Mouse (Mus musculus) neural tube, embryonic 11.5 days (tissue): ENCODE data around the gene Mrpl4. TPM values are rescaled to one million over a fixed set of nuclear protein-coding genes. Genes with fewer than 3 reads are reported as not detected.

Source experiments
- ATAC-seq: fragments of 200-750 bp; cut with Nextera tagmentation; 2 replicates; pipeline ENCODE4 v1.8.0; 2017; ENCODE audit warnings: moderate number of reproducible peaks, mild to moderate bottlenecking, moderate TSS enrichment, moderate library complexity; ENCODE audit not compliant: insufficient read depth, low FRiP score, low TSS enrichment
- DNase-seq: peaks from one replicate; pipeline ENCODE4 v3.0.0-alpha.2; 2015; ENCODE audit warnings: low spot score
- H3K27ac ChIP-seq: fragments of 300-500 bp; sonication (generic); 2 replicates; pipeline ENCODE4 v1.5.1; 2014; ENCODE audit warnings: low read depth, mild to moderate bottlenecking, low read length
- H3K27me3 ChIP-seq: fragments of 300-500 bp; sonication (generic); 2 replicates; pipeline ENCODE4 v1.6.1; 2014; ENCODE audit warnings: mild to moderate bottlenecking, low read length, mixed read lengths; ENCODE audit not compliant: control insufficient read depth, insufficient read depth
- H3K36me3 ChIP-seq: fragments of 300-500 bp; sonication (generic); 2 replicates; pipeline ENCODE4 v1.6.1; 2014; ENCODE audit warnings: mild to moderate bottlenecking, low read length, moderate library complexity, mixed read lengths; ENCODE audit not compliant: control insufficient read depth, insufficient read depth
- H3K4me1 ChIP-seq: fragments of 300-500 bp; sonication (generic); 2 replicates; pipeline ENCODE4 v1.6.1; 2014; ENCODE audit warnings: low read length, mixed read lengths; ENCODE audit not compliant: control insufficient read depth, insufficient read depth
- H3K4me2 ChIP-seq: fragments of 300-500 bp; sonication (generic); 2 replicates; pipeline ENCODE4 v1.6.1; 2014; ENCODE audit warnings: low read depth, mild to moderate bottlenecking, moderate library complexity
- H3K4me3 ChIP-seq: fragments of 300-500 bp; sonication (generic); 2 replicates; pipeline ENCODE4 v1.5.1; 2014; ENCODE audit warnings: low read depth, low read length
- H3K9ac ChIP-seq: fragments of 300-500 bp; sonication (generic); 2 replicates; pipeline ENCODE4 v1.6.1; 2014; ENCODE audit warnings: mild to moderate bottlenecking, low read length
- H3K9me3 ChIP-seq: fragments of 300-500 bp; sonication (generic); 2 replicates; pipeline ENCODE4 v1.6.1; 2016; ENCODE audit warnings: low read length; ENCODE audit not compliant: control insufficient read depth
- WGBS: fragments of 180-500 bp; shearing (Covaris S2); extraction: QIAGEN DNeasy Blood & Tissue Kit; methylation state at CpG from one replicate; pipeline ENCODE4 v1.1.7; 2014; 5-methylcytosine and 5-hydroxymethylcytosine counted together
- polyA plus RNA-seq: library from polyadenylated mRNA; unstranded; fragments of >200 nt; fragmentation: Nextera tagmentation; extraction: Ambion mirVana; gene quantifications from 2 replicates; pipeline ENCODE4 v1.2.1, GENCODE M21; 2014

Mrpl4 gene
- polyA plus RNA-seq, 1 experiment from 2014 or later, result 135 TPM

DNA sequence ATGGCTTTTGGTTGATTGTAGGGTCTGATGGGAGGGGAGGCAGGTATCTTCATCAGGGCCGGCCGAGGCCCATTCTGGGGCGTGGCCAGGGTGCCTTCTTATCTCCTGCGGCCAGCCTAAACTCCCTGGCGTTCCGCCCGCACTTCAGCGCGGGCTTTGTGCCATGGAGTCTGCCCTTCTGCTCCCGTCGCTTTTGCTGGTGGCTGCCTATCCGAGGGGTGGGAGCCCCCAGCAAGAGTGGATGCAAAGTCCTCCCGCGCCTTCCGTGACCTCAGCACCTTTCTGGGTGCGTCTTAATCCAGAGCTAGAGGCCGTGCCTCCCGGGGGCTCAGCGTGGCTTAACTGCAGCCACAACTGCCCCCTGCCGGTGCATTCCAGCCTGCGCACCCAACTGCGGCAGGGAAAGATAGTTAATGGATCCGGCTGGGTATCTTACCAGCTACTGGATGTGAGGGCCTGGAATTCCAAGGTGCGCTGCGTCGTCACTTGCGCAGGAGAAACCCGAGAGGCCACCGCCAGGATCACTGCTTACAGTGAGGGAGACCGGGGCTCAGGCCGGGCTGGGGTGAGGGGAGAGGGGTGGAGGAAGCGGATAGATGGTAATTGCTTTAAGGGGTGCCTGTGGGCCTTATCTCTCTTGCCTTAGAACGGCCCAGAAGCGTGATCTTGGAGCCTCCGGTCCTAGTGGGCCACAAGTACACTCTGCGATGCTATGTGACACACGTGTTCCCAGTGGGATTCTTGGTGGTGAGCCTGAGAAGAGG is 26.9 kb downstream of the Mrpl4 start, which contains the start of gene Icam4:
Gene Icam4, plus strand, starts transcription at position 83 of the 764 bp plus-strand sequence.
- WGBS, result 2% methylated on average over 37 of the region's 37 CpGs
- Histone ChIP-seq H3K9ac (peak within 1 kb of the TSS; percentile 47), H3K36me3 (no peaks in the 10 kb centered on the region), H3K27me3 (peaks cover 56% of the 10 kb centered on the region), H3K4me3 (peak within 1 kb of the TSS; percentile 42), H3K27ac (no peak within 1 kb of the TSS), H3K4me2 (peak within 1 kb of the TSS; percentile 83), H3K4me1 (peaks cover 21% of the 10 kb centered on the region), H3K9me3 (no peaks in the 10 kb centered on the region)
- ATAC-seq (no peak), DNase-seq (peak; percentile 85)

DNA sequence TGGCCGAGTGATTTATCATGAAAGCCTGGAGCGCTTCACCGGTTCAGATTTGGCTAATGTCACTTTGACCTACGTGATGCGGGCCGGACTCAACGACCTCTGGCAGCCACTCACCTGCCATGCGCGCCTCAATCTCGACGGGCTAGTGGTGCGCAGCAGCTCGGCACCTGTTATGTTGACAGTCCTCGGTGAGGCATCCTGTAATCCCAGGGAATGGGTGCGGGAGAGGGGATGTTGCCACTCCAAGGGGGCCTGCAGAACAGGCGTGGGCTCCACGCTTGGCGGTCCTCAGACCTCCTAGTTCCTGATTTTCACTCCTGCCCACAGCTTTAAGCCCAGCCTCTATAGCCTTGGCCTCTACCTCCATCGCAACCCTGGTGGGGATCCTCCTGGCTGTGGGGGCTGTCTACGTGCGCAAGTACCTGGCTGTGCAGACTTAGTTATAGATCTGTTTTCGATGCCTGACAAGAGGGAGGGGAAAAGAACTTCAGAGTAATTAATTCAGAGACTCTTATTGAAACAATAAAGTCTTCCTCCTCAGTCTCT is 27.6 kb downstream of the Mrpl4 start:
- DNase-seq, result no peak
- no peaks in the 10 kb centered on the region for H3K9me3 ChIP-seq
- no peak overlapping the region for H3K27ac ChIP-seq
- WGBS, result 20% methylated on average over 22 of the region's 22 CpGs
- H3K36me3 ChIP-seq, result no peaks in the 10 kb centered on the region
- H3K4me3 ChIP-seq, result peak overlapping the region; percentile 42; the same call in 1 of the 2 replicates
- no peak overlapping the region for H3K9ac ChIP-seq
- ATAC-seq, result no peak
- H3K4me1 ChIP-seq, result peaks cover 21% of the 10 kb centered on the region
- peaks cover 63% of the 10 kb centered on the region for H3K27me3 ChIP-seq
- peak overlapping the region; percentile 83 for H3K4me2 ChIP-seq

DNA sequence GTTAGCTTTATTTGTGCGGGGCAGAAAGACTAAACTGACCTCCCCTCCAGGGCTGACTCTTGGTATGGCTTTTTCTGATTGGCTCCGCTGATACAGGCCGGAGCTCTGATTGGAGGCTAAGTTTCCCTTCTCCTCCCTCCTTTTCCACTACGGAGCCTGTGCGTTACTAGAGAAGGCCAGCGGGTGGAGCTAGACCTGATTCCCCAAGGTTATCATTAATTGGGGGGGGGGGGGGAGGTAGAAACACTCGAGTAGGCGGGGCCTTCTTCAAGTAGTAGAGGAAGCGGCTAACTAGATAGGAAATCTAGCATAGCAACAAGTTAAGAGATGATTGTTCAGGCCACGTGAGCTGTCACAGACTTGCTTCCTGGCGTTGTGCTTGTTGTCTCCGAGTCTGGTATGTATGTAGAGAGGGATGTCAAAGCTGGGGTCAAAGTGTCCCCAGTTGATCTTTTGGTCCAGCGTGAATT is 28.3 kb downstream of the Mrpl4 start:
- no peaks in the 10 kb centered on the region for H3K9me3 ChIP-seq
- no peaks in the 10 kb centered on the region for H3K36me3 ChIP-seq
- H3K27me3 ChIP-seq, result peaks cover 70% of the 10 kb centered on the region
- under 1% methylated on average over 13 of the region's 13 CpGs for WGBS
- H3K4me2 ChIP-seq, result peak overlapping the region; percentile 83
- no peak overlapping the region for H3K27ac ChIP-seq
- DNase-seq, result peak; percentile 81
- H3K4me3 ChIP-seq, result peak overlapping the region; percentile 42
- no peak overlapping the region for H3K9ac ChIP-seq
- peak; percentile 62 for ATAC-seq
- H3K4me1 ChIP-seq, result peaks cover 21% of the 10 kb centered on the region

DNA sequence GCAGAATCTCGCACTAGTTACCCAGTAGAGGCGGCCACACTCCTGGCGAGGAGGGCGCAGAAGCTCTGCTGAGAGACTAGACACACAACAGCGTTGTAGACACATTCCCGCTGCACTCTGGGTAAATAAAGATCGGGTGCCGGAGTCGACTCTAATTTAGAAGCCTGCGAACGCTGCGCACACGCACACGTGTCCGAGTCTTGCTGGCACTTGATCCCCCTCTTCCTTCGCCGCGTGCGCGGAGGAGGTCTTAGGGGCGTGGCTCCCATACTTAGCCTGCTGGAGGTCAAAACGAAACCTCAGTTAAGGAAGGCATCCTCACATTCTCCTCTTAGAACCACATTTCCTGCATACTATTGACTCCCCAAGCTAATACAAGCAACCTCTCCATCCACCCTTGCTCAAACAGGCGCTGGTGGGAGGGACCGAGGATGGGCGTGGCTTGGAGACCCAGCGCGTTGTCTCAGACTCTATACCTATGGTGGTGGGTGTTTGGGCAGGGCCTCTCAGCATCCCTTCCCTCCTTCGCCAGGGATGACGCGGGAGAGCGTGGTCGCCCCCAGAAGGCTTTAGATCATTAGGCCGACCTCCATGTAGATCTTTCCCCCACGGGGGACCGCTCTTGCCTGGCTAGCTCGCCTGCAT is 28.8 kb downstream of the Mrpl4 start:
- Histone ChIP-seq H3K36me3 (no peaks in the 10 kb centered on the region), H3K9ac (no peak overlapping the region), H3K4me3 (peak overlapping the region; percentile 42), H3K27me3 (peaks cover 75% of the 10 kb centered on the region), H3K9me3 (no peaks in the 10 kb centered on the region), H3K4me1 (peaks cover 21% of the 10 kb centered on the region), H3K4me2 (peak overlapping the region; percentile 83), H3K27ac (no peak overlapping the region)
- DNase-seq (peak; percentile 60), ATAC-seq (peak; percentile 40; the same call in 1 of the 2 replicates)
- under 1% methylated on average over 36 of the region's 36 CpGs for WGBS

DNA sequence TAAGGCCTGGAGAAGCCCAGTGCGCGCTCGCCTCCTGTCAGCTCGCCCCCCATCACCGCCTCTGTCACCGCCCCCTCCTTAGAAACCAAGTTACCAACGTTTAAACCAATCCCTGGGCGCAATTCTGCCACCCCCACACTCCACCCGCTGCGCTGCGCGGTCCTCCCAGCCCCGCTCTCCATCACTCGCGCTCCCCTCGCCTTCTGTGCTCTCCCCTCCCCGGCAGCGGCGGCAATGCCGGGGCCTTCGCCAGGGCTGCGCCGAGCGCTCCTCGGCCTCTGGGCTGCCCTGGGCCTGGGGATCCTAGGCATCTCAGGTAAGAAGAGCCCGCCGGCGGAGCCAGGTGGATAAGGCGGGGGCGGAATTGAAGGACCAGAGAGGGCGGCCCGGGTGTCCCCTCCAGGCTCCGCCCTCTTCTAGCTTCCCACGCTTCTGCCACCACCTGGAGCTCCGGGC is 29.4 kb downstream of the Mrpl4 start, which contains the start of gene Icam5:
Gene Icam5, plus strand, starts transcription at position 178 of the 456 bp plus-strand sequence.
- under 1% methylated on average over 35 of the region's 35 CpGs for WGBS
- peak within 1 kb of the TSS; percentile 83 for H3K4me2 ChIP-seq
- peak within 1 kb of the TSS; percentile 42 for H3K9ac ChIP-seq
- H3K4me1 ChIP-seq, result peaks cover 21% of the 10 kb centered on the region
- ATAC-seq (0 out of 2 replicates have a peak, but pooled peaks have one; percentile 8), DNase-seq (peak; percentile 24)
- H3K27ac ChIP-seq, result no peak within 1 kb of the TSS
- H3K27me3 ChIP-seq, result peaks cover 81% of the 10 kb centered on the region
- H3K36me3 ChIP-seq, result no peaks in the 10 kb centered on the region
- peak within 1 kb of the TSS; percentile 42 for H3K4me3 ChIP-seq
- H3K9me3 ChIP-seq, result no peaks in the 10 kb centered on the region

DNA sequence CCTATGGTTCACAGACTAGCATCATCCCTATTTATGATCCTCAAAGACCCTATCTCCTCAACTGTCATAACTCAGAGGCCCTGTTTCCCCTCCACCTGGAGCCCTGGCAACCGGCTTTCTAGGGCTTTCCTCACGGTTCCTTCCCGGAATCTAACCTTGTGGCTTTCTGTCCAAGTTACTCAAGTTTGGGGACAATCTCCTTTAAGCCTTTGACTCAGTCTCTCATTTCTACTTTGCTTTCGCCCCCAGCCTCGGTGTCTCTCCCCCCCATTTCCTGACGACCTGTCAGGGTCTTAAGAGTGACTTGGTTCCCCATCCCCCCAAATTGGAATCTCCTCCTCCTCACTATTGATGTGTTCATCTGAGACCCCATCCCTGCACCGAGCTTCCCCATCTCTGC is 30.0 kb downstream of the Mrpl4 start:
- 2% methylated on average over 7 of the region's 7 CpGs for WGBS
- Histone ChIP-seq H3K4me1 (peaks cover 21% of the 10 kb centered on the region), H3K4me2 (no peak overlapping the region; the same call in 1 of the 2 replicates), H3K4me3 (no peak overlapping the region; the same call in 1 of the 2 replicates), H3K9me3 (no peaks in the 10 kb centered on the region), H3K27ac (no peak overlapping the region), H3K27me3 (peaks cover 87% of the 10 kb centered on the region), H3K9ac (no peak overlapping the region), H3K36me3 (no peaks in the 10 kb centered on the region)
- DNase-seq (no peak), ATAC-seq (no peak)

DNA sequence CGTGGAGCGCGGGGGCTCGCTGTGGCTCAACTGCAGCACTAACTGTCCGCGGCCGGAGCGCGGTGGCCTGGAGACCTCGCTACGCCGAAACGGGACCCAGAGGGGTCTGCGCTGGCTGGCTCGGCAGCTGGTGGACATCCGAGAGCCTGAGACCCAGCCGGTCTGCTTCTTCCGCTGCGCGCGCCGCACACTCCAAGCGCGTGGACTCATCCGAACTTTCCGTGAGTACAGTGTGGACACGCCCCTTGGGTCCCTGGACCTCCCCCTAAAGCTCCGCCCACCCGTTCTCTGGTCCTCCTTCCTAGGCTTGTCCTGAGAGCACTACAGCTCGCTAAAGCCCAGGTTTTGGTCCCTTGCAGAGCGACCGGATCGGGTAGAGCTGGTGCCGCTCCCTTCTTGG is 30.6 kb downstream of the Mrpl4 start:
- ATAC-seq (0 out of 2 replicates have a peak, but pooled peaks have one; percentile 31), DNase-seq (peak; percentile 78)
- Histone ChIP-seq H3K36me3 (no peaks in the 10 kb centered on the region), H3K27ac (no peak overlapping the region), H3K9me3 (no peaks in the 10 kb centered on the region), H3K4me3 (peak overlapping the region; percentile 36), H3K9ac (no peak overlapping the region; the same call in 1 of the 2 replicates), H3K27me3 (peaks cover 93% of the 10 kb centered on the region), H3K4me1 (peaks cover 21% of the 10 kb centered on the region), H3K4me2 (peak overlapping the region; percentile 56)
- under 1% methylated on average over 32 of the region's 34 CpGs for WGBS

DNA sequence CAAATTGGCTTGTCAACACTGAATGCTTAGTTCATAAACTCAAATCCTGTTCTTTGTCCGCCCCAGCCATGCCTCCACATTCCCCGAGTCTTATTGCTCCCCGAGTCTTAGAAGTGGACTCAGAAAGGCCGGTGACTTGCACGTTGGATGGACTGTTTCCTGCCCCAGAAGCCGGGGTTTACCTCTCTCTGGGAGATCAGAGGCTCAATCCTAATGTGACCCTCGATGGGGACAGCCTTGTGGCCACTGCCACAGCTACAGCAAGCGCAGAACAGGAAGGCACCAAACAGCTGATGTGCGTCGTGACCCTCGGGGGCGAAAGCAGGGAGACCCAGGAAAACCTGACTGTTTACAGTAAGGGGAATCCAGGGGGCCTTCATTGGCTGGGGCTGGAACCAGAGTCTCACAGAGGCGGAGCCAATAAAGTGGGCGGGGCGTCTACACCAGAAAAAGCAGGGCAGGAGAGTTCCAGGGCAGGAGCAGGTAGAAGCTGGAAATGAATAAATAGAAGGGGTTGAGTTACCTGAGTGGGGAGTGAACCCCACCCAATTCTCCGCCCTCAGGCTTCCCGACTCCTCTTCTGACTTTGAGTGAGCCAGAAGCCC is 32.0 kb downstream of the Mrpl4 start:
- ATAC-seq (no peak), DNase-seq (peak; percentile 33)
- no peak overlapping the region for H3K4me3 ChIP-seq
- WGBS, result 4% methylated on average over 17 of the region's 17 CpGs
- H3K4me1 ChIP-seq, result peaks cover 21% of the 10 kb centered on the region
- no peak overlapping the region for H3K9ac ChIP-seq
- H3K4me2 ChIP-seq, result no peak overlapping the region
- H3K27ac ChIP-seq, result no peak overlapping the region
- H3K36me3 ChIP-seq, result no peaks in the 10 kb centered on the region
- H3K27me3 ChIP-seq, result peaks cover 97% of the 10 kb centered on the region
- H3K9me3 ChIP-seq, result no peaks in the 10 kb centered on the region
